Mouse (Mus musculus): ENCODE measurements around the gene Upk1a.

The Upk1a gene

GRCm38 (mm10) chr7:30602583-30602982 lies 10.1 kb downstream of the Upk1a start:
- DNase-seq (ENCODE audit: low read depth) = no peak

GRCm38 (mm10) chr7:30600651-30601050 lies 12.0 kb downstream of the Upk1a start:
- no peak for DNase-seq (ENCODE audit: low read depth)

GRCm38 (mm10) chr7:30599933-30600353 lies 12.7 kb downstream of the Upk1a start:
- peak; percentile 64 for DNase-seq (ENCODE audit: low read depth)

- no peak for DNase-seq (ENCODE audit: low read depth)
Measured at GRCm38 (mm10) chr7:30598786-30599185, 13.9 kb downstream of the Upk1a start, which contains the start of gene Zbtb32. TSS of gene Zbtb32 (minus strand) at chr7:30598909.

GRCm38 (mm10) chr7:30596811-30597210 lies 15.8 kb downstream of the Upk1a start:
- DNase-seq (ENCODE audit: low read depth) = no peak

- no peak for DNase-seq (ENCODE audit: low read depth)
Measured at GRCm38 (mm10) chr7:30596093-30596492, 16.6 kb downstream of the Upk1a start.

GRCm38 (mm10) chr7:30594510-30595024 lies 18.1 kb downstream of the Upk1a start:
- no peak for DNase-seq (ENCODE audit: low read depth)

GRCm38 (mm10) chr7:30593579-30594509 lies 18.8 kb downstream of the Upk1a start:
- DNase-seq (ENCODE audit: low read depth) = no peak

- no peak for DNase-seq (ENCODE audit: low read depth)
Measured at GRCm38 (mm10) chr7:30592772-30593423, 19.7 kb downstream of the Upk1a start.

- DNase-seq (ENCODE audit: low read depth) = no peak
Measured at GRCm38 (mm10) chr7:30591605-30591951, 21.1 kb downstream of the Upk1a start.

GRCm38 (mm10) chr7:30590927-30591604 lies 21.6 kb downstream of the Upk1a start:
- no peak for DNase-seq (ENCODE audit: low read depth)

GRCm38 (mm10) chr7:30589435-30590301 lies 23.0 kb downstream of the Upk1a start:
- DNase-seq (ENCODE audit: low read depth) = peak; percentile 78

- DNase-seq (ENCODE audit: low read depth) = peak; percentile 93
Measured at GRCm38 (mm10) chr7:30588676-30589434, 23.8 kb downstream of the Upk1a start, which contains the start of gene Kmt2b. TSS of gene Kmt2b (minus strand) at chr7:30588726.

GRCm38 (mm10) chr7:30587842-30588667 lies 24.6 kb downstream of the Upk1a start:
- peak; percentile 70 for DNase-seq (ENCODE audit: low read depth)

- DNase-seq (ENCODE audit: low read depth) = no peak
Measured at GRCm38 (mm10) chr7:30586455-30587020, 26.1 kb downstream of the Upk1a start.

- no peak for DNase-seq (ENCODE audit: low read depth)
Measured at GRCm38 (mm10) chr7:30585170-30585569, 27.5 kb downstream of the Upk1a start.

GRCm38 (mm10) chr7:30584339-30584738 lies 28.3 kb downstream of the Upk1a start:
- no peak for DNase-seq (ENCODE audit: low read depth)

- no peak for DNase-seq (ENCODE audit: low read depth)
Measured at GRCm38 (mm10) chr7:30581547-30581946, 31.1 kb downstream of the Upk1a start.

GRCm38 (mm10) chr7:30579950-30580349 lies 32.7 kb downstream of the Upk1a start:
- DNase-seq (ENCODE audit: low read depth) = no peak
